Mouse (Mus musculus) spleen, adult 2 months (tissue): ENCODE data around the gene Emc1. TPM values are rescaled to one million over a fixed set of nuclear protein-coding genes. Genes with fewer than 3 reads are reported as not detected.

Source experiments
- DNase-seq, 2 experiments: peaks; one replicate each; pipeline versions ENCODE4 v3.0.0 to v3.0.0-alpha.2; 2012 to 2021; ENCODE audit warnings: low spot score in 2 of 2, low read depth in 1 of 2
- H3K27ac ChIP-seq: fragments of 200-500 bp; 2 replicates; pipeline ENCODE4 v1.5.1; 2012; ENCODE audit warnings: low read length, inconsistent platforms; ENCODE audit not compliant: insufficient read depth
- H3K27me3 ChIP-seq: fragments of 200-500 bp; 2 replicates; pipeline ENCODE4 v1.6.1; 2012; ENCODE audit warnings: mild to moderate bottlenecking, moderate library complexity, low read length, inconsistent platforms; ENCODE audit not compliant: control insufficient read depth, insufficient read depth
- H3K36me3 ChIP-seq: fragments of 200-500 bp; 2 replicates; pipeline ENCODE4 v1.6.1; 2012; ENCODE audit warnings: mild to moderate bottlenecking, low read length, inconsistent platforms; ENCODE audit not compliant: control insufficient read depth, insufficient read depth
- H3K4me1 ChIP-seq: fragments of 200-500 bp; 2 replicates; pipeline ENCODE4 v1.6.1; 2011; ENCODE audit warnings: inconsistent platforms; ENCODE audit not compliant: control insufficient read depth, insufficient read depth, insufficient read length
- H3K4me3 ChIP-seq: fragments of 200-500 bp; 2 replicates; pipeline ENCODE4 v1.5.1; 2011; ENCODE audit warnings: mild to moderate bottlenecking, inconsistent platforms; ENCODE audit not compliant: insufficient read depth, insufficient read length; ENCODE audit errors: extremely low read depth
- CTCF ChIP-seq: fragments of 200-500 bp; IDR thresholded peaks from 2 replicates; pipeline ENCODE4 v1.5.1; 2011; ENCODE audit warnings: mild to moderate bottlenecking, inconsistent platforms; ENCODE audit not compliant: insufficient read depth, insufficient read length, insufficient replicate concordance; ENCODE audit errors: extremely low read depth
- POLR2A ChIP-seq: fragments of 200-500 bp; IDR thresholded peaks from 2 replicates; pipeline ENCODE4 v1.6.1; 2011; ENCODE audit warnings: low read depth, low read length, inconsistent platforms
- WGBS: fragments of 180-500 bp; shearing (Covaris S2); methylation state at CpG from one replicate; pipeline ENCODE4 v1.1.7; 2018; 5-methylcytosine and 5-hydroxymethylcytosine counted together
- polyA plus RNA-seq: library from polyadenylated mRNA; depleted of rRNA; stranded (reverse); fragments of >200 nt; gene quantifications from 2 replicates; pipeline ENCODE4 v1.2.3, GENCODE M21; 2012; rRNA removed

Emc1 gene
- polyA plus RNA-seq, 1 experiment = 17.2 TPM

- Histone ChIP-seq H3K27ac (no peak overlapping the region), H3K4me1 (no peaks in the 10 kb centered on the region), H3K36me3 (peaks cover 78% of the 10 kb centered on the region), H3K27me3 (no peaks in the 10 kb centered on the region), H3K4me3 (no peak overlapping the region)
- 85% methylated on average over 2 of the region's 2 CpGs for WGBS
- DNase-seq = no peak
- TF ChIP-seq POLR2A (no peak), CTCF (no peak)
Observed at GRCm38 (mm10) chr4:139423270-139423669, 70.9 kb downstream of the Emc1 start.

Other genes starting within 250 kb of the Emc1 start
- 17.8 and 18.0 TPM in 2 replicates for gene Minos1, start 221.5 kb upstream of the Emc1 start, polyA plus RNA-seq
- 130 and 160 TPM in 2 replicates for gene Capzb, start 159.7 kb upstream of the Emc1 start, polyA plus RNA-seq
- gene Pqlc2, start 41.9 kb upstream of the Emc1 start, polyA plus RNA-seq = 48.3 and 54.1 TPM in 2 replicates
- 22.0 and 32.8 TPM in 2 replicates for gene Akr7a5, start 41.8 kb upstream of the Emc1 start, polyA plus RNA-seq
- 15.2 and 19.0 TPM in 2 replicates for gene Mrto4, start within 50 bp of the Emc1 start, polyA plus RNA-seq
- 201 and 204 TPM in 2 replicates for gene Ubr4, start within 50 bp of the Emc1 start, polyA plus RNA-seq
- 3.5 and 4.1 TPM in 2 replicates for gene Iffo2, start 178.0 kb downstream of the Emc1 start, polyA plus RNA-seq